16 mouse cellular contexts compared by ENCODE assay signal in genomic region chr2:105684991-105685650, GRCm38 (mm10). TPM values are rescaled to one million over a fixed set of nuclear protein-coding genes. Genes with fewer than 3 reads are reported as not detected.
DNase-seq lines count a peak whose midpoint lies in the region; ATAC-seq and TF ChIP-seq lines count a peak whose summit lies in the region.
"Had no signal": no experiment of that assay in that cellular context is flagged by ENCODE, and none has a peak within 500 bp of the region (broad histone marks: within the 10 kb centered on the region; RNA-seq: fewer than 3 reads in every experiment).

No protein-coding gene starts in this region.

- H3K27me3 ChIP-seq in midbrain, embryonic 11.5 days (ENCODE audit: control insufficient read depth, insufficient read depth, low read length), result peaks cover 92% of the 10 kb centered on the region
- H3K27me3 ChIP-seq in midbrain, postnatal 0 days (ENCODE audit: insufficient read depth, low read length), result peaks cover 85% of the 10 kb centered on the region
- peaks cover 33% of the 10 kb centered on the region for H3K27me3 ChIP-seq in hindbrain, embryonic 16.5 days (replicated peaks; ENCODE audit: control insufficient read depth, insufficient read depth, low read length)

- H3K9me3 ChIP-seq in midbrain, embryonic 11.5 days (ENCODE audit: control insufficient read depth, low read length), result no peaks in the 10 kb centered on the region
- no peaks in the 10 kb centered on the region for H3K9me3 ChIP-seq in midbrain, postnatal 0 days (ENCODE audit: low read length)
- H3K9me3 ChIP-seq in hindbrain, embryonic 16.5 days (ENCODE audit: control insufficient read depth, low read length), result no peaks in the 10 kb centered on the region
- H3K9me3 ChIP-seq: heart, embryonic 10.5 days; kidney, embryonic 15.5 days; liver, embryonic 13.5 days had no signal

- ATAC-seq in midbrain, embryonic 11.5 days (ENCODE audit: low FRiP score), result no peak
- no peak for ATAC-seq in midbrain, postnatal 0 days (ENCODE audit: low FRiP score)
- ATAC-seq in hindbrain, embryonic 16.5 days, result no peak

- H3K4me2 ChIP-seq in midbrain, embryonic 11.5 days, result peak overlapping the region; percentile 10
- no peak overlapping the region for H3K4me2 ChIP-seq in midbrain, postnatal 0 days (ENCODE audit: low read depth, low read length, poor library complexity, severe bottlenecking)
- H3K4me2 ChIP-seq in hindbrain, embryonic 16.5 days (ENCODE audit: low read length), result peak overlapping the region; percentile 29
- H3K4me2 ChIP-seq: kidney, embryonic 15.5 days; liver, embryonic 13.5 days had no signal

- H3K4me1 ChIP-seq in midbrain, embryonic 11.5 days (ENCODE audit: control insufficient read depth, insufficient read depth, low read length), result peaks cover 31% of the 10 kb centered on the region
- no peaks in the 10 kb centered on the region for H3K4me1 ChIP-seq in midbrain, postnatal 0 days (ENCODE audit: insufficient read depth, low read length)
- peaks cover 10% of the 10 kb centered on the region for H3K4me1 ChIP-seq in hindbrain, embryonic 16.5 days (ENCODE audit: control insufficient read depth, insufficient read depth, low read depth, low read length)

- H3K9ac ChIP-seq in midbrain, embryonic 11.5 days (ENCODE audit: low read length), result no peak overlapping the region
- H3K9ac ChIP-seq in midbrain, postnatal 0 days (replicated peaks; ENCODE audit: low read length, poor library complexity, severe bottlenecking), result no peak overlapping the region
- H3K9ac ChIP-seq in hindbrain, embryonic 16.5 days (ENCODE audit: low read depth, low read length), result no peak overlapping the region
- H3K9ac ChIP-seq: kidney, embryonic 15.5 days; liver, embryonic 13.5 days had no signal

- no peaks in the 10 kb centered on the region for H3K36me3 ChIP-seq in midbrain, embryonic 11.5 days (ENCODE audit: control insufficient read depth, insufficient read depth, low read length)
- no peaks in the 10 kb centered on the region for H3K36me3 ChIP-seq in midbrain, postnatal 0 days (ENCODE audit: insufficient read depth, low read length)
- H3K36me3 ChIP-seq in hindbrain, embryonic 16.5 days (ENCODE audit: control insufficient read depth, insufficient read depth, low read length), result no peaks in the 10 kb centered on the region
- H3K36me3 ChIP-seq: heart, embryonic 10.5 days; kidney, embryonic 15.5 days; liver, embryonic 13.5 days had no signal

- TF ChIP-seq CTCF in midbrain, postnatal 0 days (IDR thresholded peaks at IDR 0.05), result no peak

- H3K27ac ChIP-seq in midbrain, embryonic 11.5 days (ENCODE audit: low read depth, low read length), result no peak overlapping the region
- no peak overlapping the region for H3K27ac ChIP-seq in midbrain, postnatal 0 days (ENCODE audit: low read depth, low read length)
- no peak overlapping the region for H3K27ac ChIP-seq in hindbrain, embryonic 16.5 days (ENCODE audit: low read depth, low read length)
- H3K27ac ChIP-seq: heart, embryonic 10.5 days; kidney, embryonic 15.5 days; liver, embryonic 13.5 days had no signal

- DNase-seq in cerebellum, adult 11-12 months, result peak; percentile 30
- no peak for DNase-seq in cerebellum, postnatal 4 days (ENCODE audit: low spot score in 2 of 2)
- peak; percentile 93 for DNase-seq in midbrain, embryonic 11.5 days (ENCODE audit: low spot score, missing footprints)
- DNase-seq in midbrain, postnatal 0 days (ENCODE audit: low spot score), result no peak
- peak; percentile 36 for DNase-seq in retina, embryonic 14.5 days (ENCODE audit: low spot score)
- DNase-seq in layer of hippocampus, postnatal 36 days, result no peak
- DNase-seq in adrenal gland, adult (ENCODE audit: inconsistent age in 2 of 2, low spot score in 1 of 2), result no peak
- DNase-seq: adrenal gland, postnatal 14 days; liver, embryonic 13.5 days; lung, postnatal 14 days; thymus, adult 18-20 months had no signal

- H3K4me3 ChIP-seq in midbrain, embryonic 11.5 days (ENCODE audit: low read depth, low read length), result no peak overlapping the region
- no peak overlapping the region for H3K4me3 ChIP-seq in midbrain, postnatal 0 days (ENCODE audit: low read depth, low read length)
- no peak overlapping the region for H3K4me3 ChIP-seq in hindbrain, embryonic 16.5 days (ENCODE audit: low read length)
- H3K4me3 ChIP-seq: heart, embryonic 10.5 days; kidney, embryonic 15.5 days; liver, embryonic 13.5 days; myocyte had no signal

- 14% methylated on average over 11 of the region's 11 CpGs for WGBS in midbrain, embryonic 11.5 days
- WGBS in midbrain, postnatal 0 days, result 16% methylated on average over 11 of the region's 11 CpGs
- WGBS in hindbrain, embryonic 16.5 days, result 38% methylated on average over 11 of the region's 11 CpGs

RNA-seq across cellular contexts. Expression of gene Pax6, which starts 16.4 kb away (rescaled TPM):
- polyA plus RNA-seq in midbrain, embryonic 11.5 days (2014; fragmentation: Nextera tagmentation; extraction: Ambion mirVana), result 45.5 and 45.7 TPM in 2 replicates
- 15.4 and 27.1 TPM in 2 replicates for total RNA-seq in midbrain, postnatal 0 days (2014; rRNA removed)
- polyA plus RNA-seq in midbrain, postnatal 0 days (2015; fragmentation: Nextera tagmentation; extraction: Ambion mirVana), result 6.9 and 11.3 TPM in 2 replicates
- polyA plus RNA-seq in hindbrain, embryonic 16.5 days (2015; fragmentation: Nextera tagmentation; extraction: Ambion mirVana), result 40.7 and 43.8 TPM in 2 replicates
- total RNA-seq in layer of hippocampus, postnatal 36 days (2021), result 1 to 10 TPM; 8.9 to 9.4 TPM
- total RNA-seq: adrenal gland, postnatal 14 days; gastrocnemius, adult 18-20 months had no signal

Comparison
In these comparisons a context has a peak if more than half of its experiments do, and no peak if none do; other contexts are left out.
1. DNase-seq: peak in cerebellum, adult 11-12 months (single experiment), midbrain, embryonic 11.5 days (single experiment) and retina, embryonic 14.5 days (single experiment); none in cerebellum, postnatal 4 days (0 of 2), midbrain, postnatal 0 days (single experiment), layer of hippocampus, postnatal 36 days (0 of 2) and adrenal gland, adult (0 of 2).